Mouse (Mus musculus) megakaryocyte progenitor cell, adult 5-6 weeks (primary cell): ENCODE data around the gene Tmprss3. TPM values are rescaled to one million over a fixed set of nuclear protein-coding genes. Genes with fewer than 3 reads are reported as not detected.
A peak's percentile ranks its signal among the peaks of the same experiment; 100 is the strongest.

Experiments used
- ATAC-seq: replicated peaks from 2 replicates; pipeline ENCODE4 v1.8.0; 2016; ENCODE audit warnings: mild to moderate bottlenecking, moderate TSS enrichment, inconsistent platforms; ENCODE audit not compliant: poor library complexity
- total RNA-seq, 2 experiments: library from RNA; stranded (forward) in 1 of 2; stranded (reverse) in 1 of 2; fragments of 157-497, 149-512 nt in 1 of 2; fragments of 200-1000 nt in 1 of 2; gene quantifications; 2 replicates each; pipeline versions ENCODE4 v1.2.3 to v1.2.4; 2015 to 2017

The Tmprss3 gene
- total RNA-seq, 2 experiments from 2014 or later = 2.4 to 7.6 TPM

GRCm38 (mm10) chr17:31142116-31142515, 56.7 kb downstream of the Tmprss3 start:
- ATAC-seq = no peak

- ATAC-seq = peak; percentile 91
These were observed 60.4 kb downstream of the Tmprss3 start for GRCm38 (mm10) chr17:31138398-31138797.

GRCm38 (mm10) chr17:31136821-31137220, 62.0 kb downstream of the Tmprss3 start:
- ATAC-seq = no peak

GRCm38 (mm10) chr17:31136291-31136690, 62.5 kb downstream of the Tmprss3 start:
- ATAC-seq = no peak

GRCm38 (mm10) chr17:31134913-31135312, 63.9 kb downstream of the Tmprss3 start:
- ATAC-seq = no peak

- no peak for ATAC-seq
These were observed 65.0 kb downstream of the Tmprss3 start for GRCm38 (mm10) chr17:31133776-31134175.

- no peak for ATAC-seq
These were observed 67.4 kb downstream of the Tmprss3 start for GRCm38 (mm10) chr17:31131269-31131821.

GRCm38 (mm10) chr17:31129452-31129851, 69.3 kb downstream of the Tmprss3 start, which contains the start of gene Tff3:
TSS of gene Tff3 (minus strand) at chr17:31129646.
- ATAC-seq = no peak

Other genes starting within 250 kb of the Tmprss3 start
- not detected in 2 replicates for gene Umodl1, start 244.3 kb downstream of the Tmprss3 start, total RNA-seq (2015)
- not detected in 2 replicates for gene Umodl1, start 244.3 kb downstream of the Tmprss3 start, total RNA-seq (2017)
- gene Abcg1, start 141.3 kb downstream of the Tmprss3 start, total RNA-seq (2015) = 6.2 and 8.3 TPM in 2 replicates
- gene Abcg1, start 141.3 kb downstream of the Tmprss3 start, total RNA-seq (2017) = 10.6 and 11.3 TPM in 2 replicates
- gene Tff3, start 69.3 kb downstream of the Tmprss3 start, total RNA-seq (2015) = not detected in 2 replicates
- gene Tff3, start 69.3 kb downstream of the Tmprss3 start, total RNA-seq (2017) = not detected in 2 replicates
- gene Tff2, start 54.7 kb downstream of the Tmprss3 start, total RNA-seq (2015) = not detected in 2 replicates
- gene Tff2, start 54.7 kb downstream of the Tmprss3 start, total RNA-seq (2017) = not detected in 2 replicates
- gene Tff1, start 33.7 kb downstream of the Tmprss3 start, total RNA-seq (2015) = not detected in 2 replicates
- not detected in 2 replicates for gene Tff1, start 33.7 kb downstream of the Tmprss3 start, total RNA-seq (2017)
- gene Ubash3a, start 8.9 kb upstream of the Tmprss3 start, total RNA-seq (2015) = 29.7 and 33.6 TPM in 2 replicates
- gene Ubash3a, start 8.9 kb upstream of the Tmprss3 start, total RNA-seq (2017) = 36.7 and 41.7 TPM in 2 replicates
- gene Rsph1, start 78.4 kb upstream of the Tmprss3 start, total RNA-seq (2015) = 0.72 and 1.4 TPM in 2 replicates
- 1.8 and 3.0 TPM in 2 replicates for gene Rsph1, start 78.4 kb upstream of the Tmprss3 start, total RNA-seq (2017)
- gene Slc37a1, start 87.8 kb upstream of the Tmprss3 start, total RNA-seq (2015) = 9.8 TPM in 2 replicates
- 6.2 and 8.3 TPM in 2 replicates for gene Slc37a1, start 87.8 kb upstream of the Tmprss3 start, total RNA-seq (2017)
- 0.79 TPM in 1 of 2 replicates, not detected in the other for gene Pde9a, start 187.2 kb upstream of the Tmprss3 start, total RNA-seq (2015)
- 1.5 TPM in 1 of 2 replicates, not detected in the other for gene Pde9a, start 187.2 kb upstream of the Tmprss3 start, total RNA-seq (2017)